Mouse (Mus musculus) limb, embryonic 10.5 days (tissue): ENCODE measurements around the gene Creg1. TPM values are rescaled to one million over a fixed set of nuclear protein-coding genes. Genes with fewer than 3 reads are reported as not detected.
A peak's percentile ranks its signal among the peaks of the same experiment; 100 is the strongest.

Experiments used
- DNase-seq: peaks from one replicate; pipeline ENCODE4 v3.0.0-alpha.2; 2017; ENCODE audit warnings: low spot score
- H3K27ac ChIP-seq: fragments of 300-500 bp; sonication (generic); 2 replicates; pipeline ENCODE4 v1.5.1; 2016; ENCODE audit warnings: mild to moderate bottlenecking
- H3K27me3 ChIP-seq: fragments of 300-500 bp; sonication (generic); 2 replicates; pipeline ENCODE4 v1.6.1; 2016; ENCODE audit warnings: low read depth, mild to moderate bottlenecking; ENCODE audit not compliant: poor library complexity, severe bottlenecking
- H3K36me3 ChIP-seq: fragments of 300-500 bp; sonication (generic); 2 replicates; pipeline ENCODE4 v1.6.1; 2016; ENCODE audit warnings: mild to moderate bottlenecking, moderate library complexity
- H3K4me1 ChIP-seq: fragments of 300-500 bp; sonication (generic); 2 replicates; pipeline ENCODE4 v1.6.1; 2016
- H3K4me3 ChIP-seq: fragments of 300-500 bp; sonication (generic); 2 replicates; pipeline ENCODE4 v1.5.1; 2016; ENCODE audit warnings: mild to moderate bottlenecking, moderate library complexity
- H3K9me3 ChIP-seq: fragments of 300-500 bp; sonication (generic); replicated peaks from 2 replicates; pipeline ENCODE4 v1.6.1; 2016; ENCODE audit warnings: mild to moderate bottlenecking
- WGBS: fragments of 180-500 bp; shearing (Covaris S2); methylation state at CpG from one replicate; pipeline ENCODE4 v1.1.7; 2016; 5-methylcytosine and 5-hydroxymethylcytosine counted together
- polyA plus RNA-seq: library from polyadenylated mRNA; unstranded; fragments of >200 nt; fragmentation: Nextera tagmentation; extraction: Ambion mirVana; gene quantifications from 2 replicates; pipeline ENCODE4 v1.2.1, GENCODE M21; 2016

The Creg1 gene
- polyA plus RNA-seq, 1 experiment from 2014 or later: 36.0 TPM

- Histone ChIP-seq H3K9me3 (no peaks in the 10 kb centered on the region), H3K36me3 (no peaks in the 10 kb centered on the region), H3K27me3 (no peaks in the 10 kb centered on the region), H3K4me3 (no peak overlapping the region), H3K4me1 (peaks cover 13% of the 10 kb centered on the region), H3K27ac (no peak overlapping the region)
- DNase-seq: no peak
- WGBS: 84% methylated on average over 6 of the region's 6 CpGs
These were observed 32.0 kb upstream of the Creg1 start for GRCm38 (mm10) chr1:165731553-165731952.

- Histone ChIP-seq H3K36me3 (no peaks in the 10 kb centered on the region), H3K4me3 (no peak overlapping the region), H3K27ac (no peak overlapping the region), H3K27me3 (no peaks in the 10 kb centered on the region), H3K4me1 (peaks cover 3% of the 10 kb centered on the region; the same call in 1 of the 2 replicates), H3K9me3 (no peaks in the 10 kb centered on the region)
- DNase-seq: no peak
- WGBS: 94% methylated on average over 2 of the region's 2 CpGs
These were observed 28.7 kb upstream of the Creg1 start for GRCm38 (mm10) chr1:165734840-165735239.

GRCm38 (mm10) chr1:165735826-165736818 lies 27.4 kb upstream of the Creg1 start:
- no peak overlapping the region for H3K4me3 ChIP-seq
- no peak overlapping the region for H3K27ac ChIP-seq
- H3K27me3 ChIP-seq: no peaks in the 10 kb centered on the region
- H3K36me3 ChIP-seq: no peaks in the 10 kb centered on the region
- H3K9me3 ChIP-seq: no peaks in the 10 kb centered on the region
- no peaks in the 10 kb centered on the region for H3K4me1 ChIP-seq
- peak; percentile 88 for DNase-seq
- 38% methylated on average over 20 of the region's 20 CpGs for WGBS

- Histone ChIP-seq H3K4me3 (no peak overlapping the region), H3K27me3 (no peaks in the 10 kb centered on the region), H3K4me1 (no peaks in the 10 kb centered on the region), H3K36me3 (no peaks in the 10 kb centered on the region), H3K27ac (no peak overlapping the region), H3K9me3 (no peaks in the 10 kb centered on the region)
- WGBS: 42% methylated on average over 5 of the region's 5 CpGs
- DNase-seq: no peak
These were observed 26.1 kb upstream of the Creg1 start for GRCm38 (mm10) chr1:165737451-165737850.

- no peak for DNase-seq
These were observed 25.7 kb upstream of the Creg1 start for GRCm38 (mm10) chr1:165737867-165738266.

GRCm38 (mm10) chr1:165738985-165739384 lies 24.6 kb upstream of the Creg1 start:
- no peaks in the 10 kb centered on the region for H3K4me1 ChIP-seq
- H3K4me3 ChIP-seq: no peak overlapping the region
- WGBS: 43% methylated on average over 1 of the region's 1 CpGs
- DNase-seq: no peak
- H3K36me3 ChIP-seq: no peaks in the 10 kb centered on the region
- no peak overlapping the region for H3K27ac ChIP-seq
- H3K27me3 ChIP-seq: no peaks in the 10 kb centered on the region
- H3K9me3 ChIP-seq: no peaks in the 10 kb centered on the region

More at GRCm38 (mm10) chr1:165737867-165738266, 25.7 kb upstream of the Creg1 start:
- H3K9me3 ChIP-seq: no peaks in the 10 kb centered on the region
- H3K4me3 ChIP-seq: no peak overlapping the region
- H3K4me1 ChIP-seq: no peaks in the 10 kb centered on the region
- 77% methylated on average over 3 of the region's 3 CpGs for WGBS
- no peak overlapping the region for H3K27ac ChIP-seq
- H3K36me3 ChIP-seq: no peaks in the 10 kb centered on the region
- H3K27me3 ChIP-seq: no peaks in the 10 kb centered on the region

- Histone ChIP-seq H3K27ac (no peak overlapping the region), H3K9me3 (no peaks in the 10 kb centered on the region), H3K36me3 (no peaks in the 10 kb centered on the region), H3K4me3 (no peak overlapping the region), H3K4me1 (no peaks in the 10 kb centered on the region), H3K27me3 (no peaks in the 10 kb centered on the region)
- DNase-seq: no peak
- 86% methylated on average over 8 of the region's 8 CpGs for WGBS
These were observed 21.6 kb upstream of the Creg1 start for GRCm38 (mm10) chr1:165741989-165742388.

- peak; percentile 58 for DNase-seq
- 29% methylated on average over 11 of the region's 11 CpGs for WGBS
- H3K27me3 ChIP-seq: 0 out of 2 replicates have a peak, but pooled peaks cover 3% of the 10 kb centered on the region
- H3K36me3 ChIP-seq: no peaks in the 10 kb centered on the region
- H3K9me3 ChIP-seq: no peaks in the 10 kb centered on the region
- H3K4me1 ChIP-seq: peaks cover 12% of the 10 kb centered on the region
- no peak overlapping the region for H3K4me3 ChIP-seq
- no peak overlapping the region for H3K27ac ChIP-seq
These were observed 15.5 kb upstream of the Creg1 start for GRCm38 (mm10) chr1:165748053-165748452.

- Histone ChIP-seq H3K36me3 (no peaks in the 10 kb centered on the region), H3K27me3 (0 out of 2 replicates have a peak, but pooled peaks cover 3% of the 10 kb centered on the region), H3K4me3 (no peak overlapping the region), H3K4me1 (peaks cover 20% of the 10 kb centered on the region), H3K27ac (no peak overlapping the region), H3K9me3 (no peaks in the 10 kb centered on the region)
- no peak for DNase-seq
These were observed 12.4 kb upstream of the Creg1 start for GRCm38 (mm10) chr1:165751142-165751541.

GRCm38 (mm10) chr1:165751838-165752237 lies 11.7 kb upstream of the Creg1 start:
- WGBS: 82% methylated on average over 5 of the region's 5 CpGs
- DNase-seq: no peak

GRCm38 (mm10) chr1:165754205-165754604 lies 9.3 kb upstream of the Creg1 start:
- Histone ChIP-seq H3K27ac (no peak overlapping the region), H3K4me3 (no peak overlapping the region), H3K9me3 (no peaks in the 10 kb centered on the region), H3K4me1 (peaks cover 15% of the 10 kb centered on the region), H3K36me3 (no peaks in the 10 kb centered on the region), H3K27me3 (0 out of 2 replicates have a peak, but pooled peaks cover 3% of the 10 kb centered on the region)
- 92% methylated on average over 6 of the region's 6 CpGs for WGBS
- DNase-seq: no peak

More at GRCm38 (mm10) chr1:165751838-165752237, 11.7 kb upstream of the Creg1 start:
- Histone ChIP-seq H3K4me1 (peaks cover 20% of the 10 kb centered on the region), H3K27me3 (0 out of 2 replicates have a peak, but pooled peaks cover 3% of the 10 kb centered on the region), H3K9me3 (no peaks in the 10 kb centered on the region), H3K4me3 (no peak overlapping the region), H3K36me3 (no peaks in the 10 kb centered on the region), H3K27ac (no peak overlapping the region)

- Histone ChIP-seq H3K4me1 (peaks cover 15% of the 10 kb centered on the region), H3K9me3 (no peaks in the 10 kb centered on the region), H3K4me3 (no peak overlapping the region), H3K36me3 (no peaks in the 10 kb centered on the region), H3K27ac (no peak overlapping the region), H3K27me3 (no peaks in the 10 kb centered on the region)
- WGBS: 39% methylated on average over 4 of the region's 4 CpGs
- no peak for DNase-seq
These were observed 8.4 kb upstream of the Creg1 start for GRCm38 (mm10) chr1:165755194-165755593.

GRCm38 (mm10) chr1:165761522-165762305 lies 1.8 kb upstream of the Creg1 start:
- 89% methylated on average over 3 of the region's 3 CpGs for WGBS

More at GRCm38 (mm10) chr1:165761522-165762305, 1.8 kb upstream of the Creg1 start:
- H3K4me3 ChIP-seq: no peak overlapping the region
- no peak overlapping the region for H3K27ac ChIP-seq
- H3K27me3 ChIP-seq: peaks cover 20% of the 10 kb centered on the region
- no peaks in the 10 kb centered on the region for H3K36me3 ChIP-seq
- H3K4me1 ChIP-seq: peaks cover 29% of the 10 kb centered on the region
- DNase-seq: no peak
- no peaks in the 10 kb centered on the region for H3K9me3 ChIP-seq
